Mouse (Mus musculus) retina, embryonic 14.5 days (tissue): ENCODE measurements around the gene Rps6kl1.
"Not testable (repeated sequence)": the region's sequence is repeated elsewhere in the genome, so short reads cannot be mapped to it uniquely, and the experiment has no call there.

ENCODE experiments used
- DNase-seq: peaks from one replicate; pipeline ENCODE4 v3.0.0-alpha.2; 2015; ENCODE audit warnings: low spot score

Gene Rps6kl1

DNA sequence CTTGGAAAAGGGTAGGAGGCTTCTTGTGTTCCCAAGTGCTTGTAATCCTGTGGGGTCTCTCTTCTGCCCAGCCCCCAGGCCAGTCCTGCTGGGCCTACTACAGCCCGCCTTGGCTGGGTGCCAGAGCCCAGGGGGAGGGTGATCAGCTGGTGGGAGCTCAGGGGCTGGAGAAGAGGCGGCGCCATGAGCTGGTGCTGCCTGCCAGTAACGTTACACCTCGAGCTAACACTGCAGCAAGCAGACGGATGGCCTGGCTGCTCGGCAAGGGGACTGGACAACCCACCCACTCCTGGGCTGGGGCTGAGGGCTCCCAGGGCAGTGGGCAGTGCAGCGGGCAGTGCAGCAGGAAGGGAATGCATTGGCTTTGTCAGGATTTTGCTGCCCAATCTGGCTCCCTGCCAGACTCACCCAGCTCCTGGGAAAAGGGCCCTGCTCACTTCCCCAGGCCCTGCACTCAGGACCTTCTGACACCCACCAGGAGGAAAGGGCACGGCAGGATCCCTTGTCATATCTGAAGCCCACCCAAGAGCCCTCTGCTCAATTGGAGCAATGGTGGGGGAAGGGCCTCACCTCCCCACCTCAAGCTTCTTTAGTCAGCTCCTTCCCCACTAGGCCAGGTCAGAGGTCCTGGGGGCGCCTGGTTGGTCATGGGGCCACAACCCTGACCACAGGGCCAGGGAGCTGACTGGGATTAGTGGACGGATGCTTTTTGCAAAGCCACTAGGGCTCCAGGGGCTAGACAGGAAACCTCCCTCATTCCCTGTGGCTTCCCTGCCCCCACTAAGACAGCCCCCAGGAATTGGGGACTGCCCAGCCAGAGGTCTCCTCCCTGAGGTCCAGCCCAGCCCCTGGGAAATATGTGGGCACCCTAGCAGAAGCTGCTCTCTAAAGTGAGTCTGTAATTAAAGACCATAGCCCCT, 25.1 kb upstream of the Rps6kl1 start:
- peak; percentile 73 for DNase-seq

DNA sequence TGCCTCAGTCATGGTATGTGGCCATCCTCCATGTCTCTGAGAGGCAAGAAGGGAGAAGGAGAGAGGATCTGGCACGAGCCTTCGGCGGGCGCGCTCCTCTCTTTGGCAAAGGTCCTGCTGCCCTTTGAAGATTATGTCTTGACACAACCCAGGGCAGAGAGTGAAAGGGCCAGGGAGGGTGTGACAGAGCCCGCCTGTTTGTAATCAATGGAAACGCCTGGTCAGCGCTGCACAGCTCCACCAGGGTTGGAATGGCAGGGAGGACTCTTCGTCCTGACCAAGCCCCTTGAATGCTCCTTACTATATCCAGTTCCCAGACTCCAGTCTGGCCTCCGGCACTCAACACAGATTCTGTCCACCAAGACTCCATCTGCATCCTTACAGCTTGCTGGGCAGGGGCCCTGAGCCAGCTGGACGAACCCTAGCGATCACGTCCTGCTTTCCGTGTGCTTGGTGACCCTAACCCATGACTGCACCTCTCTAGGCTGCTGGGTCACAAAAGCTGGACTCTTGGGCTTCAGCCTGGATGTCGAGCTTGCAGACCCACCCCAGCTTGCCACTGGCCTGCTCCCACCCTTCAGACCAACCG, 24.1 kb upstream of the Rps6kl1 start:
- no peak for DNase-seq

DNA sequence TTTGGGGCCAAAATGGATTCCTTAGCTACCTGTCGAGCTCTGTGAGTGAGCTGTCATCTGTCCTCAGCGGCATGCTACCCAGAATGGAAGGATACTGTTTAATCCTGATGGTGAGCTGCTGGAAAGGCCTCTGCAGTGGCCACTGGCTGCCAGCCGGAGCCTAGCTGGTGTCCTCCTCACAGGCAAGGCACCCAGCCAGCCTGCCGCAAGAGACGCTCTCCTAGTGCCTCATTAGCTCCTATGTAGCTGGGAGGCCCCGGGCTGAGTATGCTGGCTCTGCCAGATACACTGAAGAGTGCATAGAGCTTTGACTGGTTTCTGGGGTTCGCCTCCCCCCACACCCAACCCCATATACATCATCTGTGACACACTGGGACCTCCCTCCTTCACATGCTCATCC, 23.0 kb upstream of the Rps6kl1 start:
- DNase-seq, result no peak

DNA sequence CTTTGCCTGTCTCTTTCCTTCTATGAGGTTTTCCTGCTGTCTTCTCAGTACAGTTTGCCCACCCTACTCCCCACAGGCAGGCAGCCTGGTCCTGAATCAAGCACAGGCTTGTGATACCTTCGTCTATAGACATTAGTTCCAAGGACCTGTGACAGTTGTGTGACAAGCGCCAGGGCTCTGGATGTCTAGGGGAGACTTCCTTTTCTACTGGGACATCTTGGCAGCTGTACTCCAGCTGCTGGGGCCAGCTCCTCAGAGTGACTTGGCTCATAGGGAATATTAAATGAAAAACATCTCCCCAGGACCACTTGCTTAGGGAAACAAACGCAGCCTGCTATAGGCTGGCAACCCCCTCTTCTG, 19.9 kb upstream of the Rps6kl1 start:
- no peak for DNase-seq

DNA sequence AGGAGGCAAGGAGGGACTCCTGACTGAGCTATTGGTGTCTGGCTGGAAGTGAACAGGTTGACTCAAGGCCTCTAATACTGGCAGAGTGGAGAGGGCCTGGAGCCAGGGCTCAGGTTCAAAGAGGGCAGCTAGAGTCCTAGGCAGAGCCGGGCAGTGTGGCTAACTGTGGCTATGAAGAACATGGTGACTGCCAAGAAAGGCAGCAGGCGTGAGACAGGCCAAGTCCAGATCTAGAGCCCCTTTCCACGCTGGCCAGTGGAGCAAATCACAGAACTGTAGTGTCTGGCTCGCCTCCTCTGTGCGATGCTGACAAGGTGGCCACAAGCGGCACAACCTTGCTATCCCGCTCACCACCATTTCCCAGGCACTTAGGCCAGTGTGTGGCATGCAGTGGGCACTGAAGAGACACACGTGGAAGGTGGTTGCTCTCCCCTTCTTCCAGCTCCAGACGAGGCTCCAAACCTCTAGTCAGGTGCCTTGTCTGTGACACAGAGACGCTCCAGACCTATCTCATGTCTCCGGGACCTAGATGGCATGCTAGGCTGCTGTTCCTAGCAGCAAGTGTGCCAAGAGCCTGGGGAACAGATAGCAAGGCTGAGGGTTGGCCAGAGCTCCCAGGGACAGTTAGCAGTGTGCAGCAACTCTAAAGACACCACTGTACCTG, 19.4 kb upstream of the Rps6kl1 start:
- no peak for DNase-seq

DNA sequence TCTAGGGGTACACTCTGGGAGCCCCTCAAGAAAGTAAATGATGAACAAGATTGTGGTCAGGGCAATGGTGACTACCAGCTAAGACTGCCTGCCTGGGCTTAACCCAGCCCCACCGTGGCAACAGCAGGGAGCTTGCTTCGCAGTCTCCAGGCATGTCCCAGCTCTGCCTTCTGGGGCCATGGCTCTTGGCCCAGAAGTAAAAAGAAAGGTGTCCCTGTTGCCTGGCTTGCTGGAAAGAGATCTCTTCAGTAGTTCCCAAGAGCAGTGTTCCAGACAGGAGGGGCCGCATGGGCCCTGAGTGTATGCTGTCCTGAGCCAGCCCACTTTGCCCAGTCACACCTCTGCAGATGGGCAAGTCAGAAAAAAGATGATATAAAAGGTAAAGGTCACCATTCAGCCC, 18.8 kb upstream of the Rps6kl1 start:
- no peak for DNase-seq

DNA sequence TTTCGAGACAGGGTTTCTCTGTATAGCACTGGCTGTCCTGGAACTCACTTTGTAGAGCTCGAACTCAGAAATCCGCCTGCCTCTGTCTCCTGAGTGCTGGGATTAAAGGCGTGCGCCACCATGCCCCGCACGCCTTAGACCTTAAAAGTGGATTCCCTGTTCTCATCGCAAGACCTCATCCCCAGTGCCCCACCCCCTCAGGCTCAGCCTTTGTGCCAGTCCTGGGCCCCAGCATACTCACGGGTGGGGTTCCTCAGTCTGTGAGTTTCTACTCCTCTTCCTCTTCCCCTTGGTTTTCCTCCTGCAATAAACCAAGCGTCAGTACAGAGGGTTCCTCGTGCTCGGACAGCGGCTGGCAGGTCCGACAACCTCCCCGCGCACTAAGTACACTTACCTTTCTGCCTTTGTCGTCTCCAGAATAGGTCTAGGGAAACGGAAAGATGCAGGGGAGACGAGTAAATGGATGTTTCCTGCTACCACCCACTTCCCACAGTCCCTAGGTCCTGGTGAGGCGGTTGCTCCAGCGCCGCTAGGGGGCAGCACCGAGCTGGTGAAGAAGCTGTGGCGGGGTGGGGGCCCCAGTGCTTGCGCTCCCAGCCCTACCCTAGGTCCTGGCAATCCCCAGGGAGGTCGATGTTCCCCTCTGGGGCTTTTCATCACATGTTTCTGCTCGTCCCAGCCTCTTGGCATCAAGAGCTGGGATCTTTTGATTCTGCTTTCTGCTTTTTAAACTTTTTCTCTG, 18.2 kb upstream of the Rps6kl1 start:
- DNase-seq, result peak; percentile 88

DNA sequence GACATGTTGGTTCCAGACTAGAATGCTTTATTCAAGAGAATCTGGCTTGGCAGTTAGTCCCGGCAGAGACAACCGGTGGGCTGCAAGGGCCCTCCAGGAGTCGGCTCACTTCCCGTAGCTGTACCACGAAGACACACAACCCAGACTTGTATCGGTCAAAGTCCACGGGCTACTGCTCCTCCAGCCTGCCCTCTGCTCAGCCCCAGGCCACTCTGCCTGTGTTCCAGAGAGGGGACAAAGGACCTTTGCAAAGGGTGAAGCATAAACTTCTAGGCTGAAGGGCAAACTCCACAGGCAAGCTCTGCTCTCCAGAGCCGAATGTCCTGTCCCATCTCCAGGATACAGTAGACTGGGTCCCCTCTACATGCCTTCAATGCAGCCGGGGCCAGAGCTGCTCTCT, 15.6 kb upstream of the Rps6kl1 start:
- DNase-seq, result no peak

DNA sequence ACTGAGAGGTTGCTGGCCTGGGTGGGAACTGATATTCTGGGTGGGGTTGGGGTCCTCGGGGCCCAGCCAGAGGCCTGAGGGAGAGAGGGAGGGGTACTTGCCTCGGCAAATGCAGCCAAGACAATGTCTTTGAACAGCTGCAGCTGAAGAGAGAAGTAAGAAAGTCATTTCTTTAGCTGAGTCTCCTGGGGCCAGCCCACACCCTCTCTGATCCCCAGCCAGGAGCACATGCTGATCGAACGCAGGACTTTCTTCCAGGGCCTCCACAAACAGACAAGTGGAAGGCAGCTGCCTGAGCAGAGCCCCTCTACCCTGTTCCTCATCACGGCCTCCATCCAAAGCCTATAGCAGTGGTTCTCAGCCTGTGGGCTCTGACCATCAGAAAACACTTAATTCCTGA, 13.9 kb upstream of the Rps6kl1 start:
- no peak for DNase-seq

DNA sequence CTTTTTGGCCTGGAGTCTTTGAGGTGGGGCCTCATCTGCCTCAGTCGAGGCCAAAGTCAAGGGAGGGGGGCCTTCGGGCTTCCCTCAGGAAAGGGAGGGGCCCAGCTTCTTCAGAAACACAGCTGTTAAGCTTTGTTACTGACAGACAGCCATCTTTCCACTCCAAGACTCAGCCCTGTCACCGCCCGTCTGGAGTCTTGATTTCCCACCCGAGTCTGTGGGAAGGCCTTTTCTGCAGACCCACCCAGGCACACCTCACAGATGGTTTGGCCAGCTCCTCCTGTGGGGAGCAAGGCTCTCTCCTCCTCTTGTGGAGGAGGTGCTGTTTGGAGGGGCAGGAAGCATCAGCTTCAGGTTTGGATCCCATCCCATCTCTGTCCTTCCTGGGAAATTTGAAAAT, 8.5 kb upstream of the Rps6kl1 start:
- no peak for DNase-seq

DNA sequence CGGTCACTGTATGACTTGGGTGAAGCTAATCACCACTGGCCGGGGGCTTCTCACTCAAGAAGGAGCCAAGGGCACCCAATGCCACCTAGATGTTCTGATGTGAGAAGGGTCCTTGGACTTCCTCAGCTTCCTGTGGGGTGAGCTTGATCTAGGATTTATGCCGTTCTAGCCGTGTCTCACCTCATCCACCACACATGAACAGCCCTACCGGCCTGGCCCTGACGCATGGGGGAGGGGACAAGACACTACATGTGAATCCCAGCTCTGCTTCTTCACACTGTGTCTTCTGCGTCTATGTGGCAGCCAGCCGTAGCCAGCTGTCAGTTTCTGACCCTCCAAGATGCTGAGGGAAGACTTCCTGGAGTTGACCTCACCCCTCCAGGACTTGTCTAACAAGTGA, 7.7 kb upstream of the Rps6kl1 start:
- no peak for DNase-seq

DNA sequence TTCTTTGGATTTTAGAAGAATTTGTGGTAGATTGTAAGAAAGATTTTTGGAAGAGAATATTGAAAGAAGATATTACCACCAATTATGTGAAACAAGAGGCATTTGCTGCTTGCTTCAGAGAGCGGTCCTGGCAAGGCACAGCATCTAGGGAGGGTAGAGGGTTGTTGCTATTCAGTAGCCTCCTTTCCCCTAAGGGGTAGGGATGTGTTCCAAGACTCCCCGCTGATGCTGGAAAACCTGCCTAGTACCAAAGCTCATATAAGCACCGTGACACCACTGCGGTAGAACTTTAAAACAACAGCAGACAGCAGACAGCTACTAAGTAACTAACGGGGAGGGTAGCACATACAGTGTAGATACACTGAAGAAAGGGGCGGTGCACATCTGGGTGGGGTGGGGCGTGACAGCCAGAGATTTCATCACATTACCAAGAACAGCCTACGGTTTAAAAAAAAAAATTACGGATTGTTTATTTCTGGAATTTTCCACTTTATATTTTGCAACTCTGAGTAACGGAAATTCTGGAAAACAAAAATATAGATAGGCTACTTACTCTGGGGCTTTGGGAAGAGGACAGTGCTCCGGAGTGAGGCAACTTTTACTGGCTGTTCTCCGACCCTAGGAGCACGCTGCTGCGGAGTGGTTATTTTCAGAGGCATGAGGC, 6.9 kb upstream of the Rps6kl1 start:
- DNase-seq, result no peak

DNA sequence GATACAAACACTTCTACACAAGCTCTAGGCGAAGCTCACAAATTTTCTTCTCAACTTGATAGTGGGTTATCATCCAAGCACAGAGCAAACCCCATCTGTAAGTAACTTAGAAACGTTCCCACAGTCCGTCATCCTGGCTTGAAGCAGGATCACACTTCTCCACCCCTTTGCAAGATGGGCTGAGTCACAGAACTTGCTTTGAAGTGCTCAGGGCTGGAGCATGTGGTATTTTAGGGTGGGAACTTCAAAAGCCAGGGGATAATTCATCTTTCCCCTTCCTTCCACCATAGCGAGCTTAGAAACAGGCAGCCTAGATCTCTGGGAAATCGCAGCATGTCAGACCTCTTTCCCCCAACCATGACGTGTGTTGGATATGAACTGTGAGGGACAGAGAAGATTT, 5.3 kb upstream of the Rps6kl1 start:
- no peak for DNase-seq

DNA sequence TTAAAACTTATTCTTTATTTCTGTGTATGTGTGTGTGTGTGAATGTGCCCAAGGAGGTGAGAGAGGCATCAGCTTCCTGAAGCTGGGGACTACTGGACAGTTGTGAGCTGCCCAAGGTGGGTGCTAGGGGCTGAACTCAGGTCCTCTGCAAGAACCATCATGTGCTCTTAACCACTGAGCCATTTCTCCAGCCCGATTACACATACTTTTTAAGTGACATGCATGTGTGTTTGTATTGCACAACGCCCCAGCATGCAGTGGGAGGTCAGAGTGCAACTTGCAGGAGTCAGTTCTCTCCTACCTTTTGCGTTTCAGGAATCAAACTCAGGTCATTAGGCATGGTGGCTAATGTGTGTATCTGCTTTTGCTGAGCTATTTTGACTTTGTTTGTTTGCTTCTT, 1.9 kb upstream of the Rps6kl1 start:
- DNase-seq, result no peak

DNA sequence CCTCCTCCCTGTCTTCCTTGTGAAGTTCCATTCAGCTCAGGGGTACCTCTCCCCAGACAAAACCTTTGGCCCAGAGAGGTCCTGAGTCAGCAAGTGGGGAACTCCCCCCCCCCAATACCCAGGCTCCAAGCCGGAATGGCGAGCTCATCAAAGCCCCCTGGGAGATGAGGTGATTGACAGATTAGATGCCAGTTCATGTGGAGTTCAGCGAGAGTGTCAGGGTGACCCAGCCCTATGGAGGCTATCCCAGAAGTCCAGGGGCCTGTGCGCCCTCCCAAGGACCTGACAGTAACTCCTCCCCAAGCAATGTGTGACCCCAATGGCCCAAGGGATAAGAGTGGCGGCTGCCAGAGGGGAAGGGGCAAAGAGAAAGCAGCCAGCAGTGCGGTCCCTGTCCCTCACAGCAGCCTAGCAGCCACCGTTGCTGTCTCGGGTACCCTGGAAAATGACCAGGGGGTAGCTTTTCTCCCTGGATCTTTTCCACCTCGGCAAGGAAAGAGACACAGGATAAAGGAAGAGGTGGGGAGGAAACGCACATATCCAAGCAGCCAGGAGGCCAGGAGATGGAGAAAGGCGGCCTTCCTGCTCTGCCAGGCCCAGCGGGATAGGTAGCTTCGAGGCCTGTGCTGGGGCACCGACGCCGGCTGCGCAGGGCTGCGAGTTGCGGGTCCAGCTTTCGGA, 603 bp downstream of the Rps6kl1 start:
- DNase-seq, result peak; percentile 46

DNA sequence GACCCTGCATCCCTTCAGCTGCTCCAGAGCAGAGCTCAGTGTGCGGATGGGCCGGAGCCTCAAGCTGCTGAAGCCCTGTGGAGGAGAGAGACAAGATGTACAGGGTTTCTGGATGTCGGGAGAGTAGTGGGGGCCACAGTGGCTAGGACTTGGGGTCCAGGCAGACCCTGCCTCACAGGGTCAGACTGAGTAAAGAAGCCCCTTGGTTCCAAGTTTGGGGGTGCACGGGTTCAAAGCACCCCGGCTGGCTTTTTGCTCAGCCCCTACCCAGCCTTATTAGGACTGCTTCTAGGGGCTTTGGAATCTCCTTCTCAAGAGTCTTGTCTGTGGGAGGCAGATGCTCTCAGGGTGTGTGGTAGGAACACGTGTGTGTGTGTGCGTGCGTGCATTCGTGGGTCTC, 4.2 kb downstream of the Rps6kl1 start:
- no peak for DNase-seq

DNA sequence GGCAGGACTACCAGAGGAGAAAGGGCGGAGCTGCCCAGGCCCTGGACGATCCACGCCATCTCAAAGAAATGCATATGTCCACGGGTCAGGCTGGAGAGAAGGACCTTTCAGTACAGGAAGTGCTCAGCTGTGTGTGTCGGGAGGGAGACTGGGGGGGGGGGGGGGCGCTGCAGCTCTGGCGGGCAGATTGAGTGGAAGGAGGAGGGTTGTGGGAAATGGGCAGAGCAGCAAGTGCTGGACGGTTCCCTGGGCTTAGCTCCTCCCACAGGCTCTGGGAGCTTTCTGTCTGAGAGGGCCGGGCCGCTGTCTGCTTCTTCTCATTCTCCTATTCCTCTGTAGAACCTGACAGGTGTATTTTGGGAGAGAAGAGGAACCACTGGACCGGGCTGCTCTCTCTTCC, 4.7 kb downstream of the Rps6kl1 start:
- DNase-seq, result peak; percentile 27

DNA sequence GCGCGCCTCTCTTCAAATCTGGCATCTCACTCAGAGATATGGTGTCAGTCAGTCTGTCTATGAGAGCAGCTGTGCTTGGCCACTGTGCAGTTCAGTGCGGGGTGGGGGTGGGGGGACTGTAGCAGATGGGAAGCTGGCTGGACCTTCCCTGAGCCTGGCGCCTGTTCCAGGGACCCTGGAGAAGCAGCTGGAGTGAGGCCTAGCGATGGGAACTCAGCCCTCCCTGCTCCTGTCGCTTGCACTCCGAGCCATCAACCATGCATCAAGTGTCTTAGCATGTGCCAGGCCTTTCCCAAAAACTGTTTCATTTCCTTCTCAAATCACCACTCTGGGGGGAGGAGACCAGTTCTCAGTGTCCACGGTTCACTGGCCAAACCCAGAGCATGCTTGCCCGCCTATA, 5.4 kb downstream of the Rps6kl1 start:
- no peak for DNase-seq

DNA sequence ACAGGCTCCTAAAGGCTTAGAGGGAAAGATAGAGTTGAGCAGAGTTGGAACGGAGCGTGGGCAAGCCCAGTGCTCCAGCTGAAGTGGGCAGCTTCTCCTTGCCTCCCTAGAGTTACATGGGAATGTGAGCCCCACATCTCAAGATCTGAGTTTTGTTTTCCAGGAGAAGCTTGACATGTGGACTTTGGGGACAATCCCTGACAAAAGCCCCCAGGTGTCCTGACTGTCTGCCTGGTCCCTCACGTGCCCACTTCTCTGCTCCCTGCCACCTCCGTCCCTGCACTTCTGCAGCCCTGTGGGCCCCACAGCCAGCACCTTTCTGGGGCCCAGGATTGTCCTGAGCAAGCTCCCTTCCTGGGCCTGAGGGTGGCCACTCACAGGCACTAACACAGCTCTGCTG, 6.2 kb downstream of the Rps6kl1 start:
- DNase-seq, result no peak

DNA sequence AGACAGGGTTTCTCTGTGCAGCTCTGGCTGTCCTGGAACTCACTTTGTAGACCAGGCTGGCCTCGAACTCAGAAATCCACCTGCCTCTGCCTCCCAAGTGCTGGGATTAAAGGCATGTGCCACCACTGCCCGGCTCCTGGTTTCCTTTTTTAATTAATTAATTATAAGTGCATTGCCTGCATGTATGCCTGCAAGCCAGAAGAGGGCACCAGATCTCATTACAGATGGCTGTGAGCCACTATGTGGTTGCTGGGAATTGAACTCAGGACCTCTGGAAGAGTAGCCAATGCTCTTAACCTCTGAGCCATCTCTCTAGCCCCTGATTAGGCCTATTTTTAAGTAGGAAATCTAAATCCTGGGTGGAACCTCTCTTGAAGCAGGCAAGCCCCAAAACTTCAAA, 6.8 kb downstream of the Rps6kl1 start:
- not testable (repeated sequence) for DNase-seq

DNA sequence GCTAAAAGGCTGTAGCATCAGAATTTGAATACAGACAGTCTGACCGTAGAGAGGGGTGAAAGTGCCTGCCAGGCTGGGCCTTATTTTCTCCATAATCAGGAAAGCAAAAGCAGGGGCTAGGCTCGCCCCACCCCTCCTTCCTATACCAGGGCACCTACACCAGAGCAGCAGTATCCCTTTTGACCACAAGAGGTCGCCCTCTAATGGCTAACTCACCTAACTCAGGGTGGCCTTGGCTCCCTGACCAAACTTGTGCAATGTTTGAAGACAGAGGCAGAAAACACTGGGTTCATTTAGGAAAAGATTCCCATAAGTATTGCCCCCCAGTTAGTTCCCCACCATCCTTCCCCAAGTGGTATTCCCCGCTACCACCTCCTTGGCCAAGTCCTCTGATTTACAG, 8.3 kb downstream of the Rps6kl1 start:
- peak; percentile 94 for DNase-seq

DNA sequence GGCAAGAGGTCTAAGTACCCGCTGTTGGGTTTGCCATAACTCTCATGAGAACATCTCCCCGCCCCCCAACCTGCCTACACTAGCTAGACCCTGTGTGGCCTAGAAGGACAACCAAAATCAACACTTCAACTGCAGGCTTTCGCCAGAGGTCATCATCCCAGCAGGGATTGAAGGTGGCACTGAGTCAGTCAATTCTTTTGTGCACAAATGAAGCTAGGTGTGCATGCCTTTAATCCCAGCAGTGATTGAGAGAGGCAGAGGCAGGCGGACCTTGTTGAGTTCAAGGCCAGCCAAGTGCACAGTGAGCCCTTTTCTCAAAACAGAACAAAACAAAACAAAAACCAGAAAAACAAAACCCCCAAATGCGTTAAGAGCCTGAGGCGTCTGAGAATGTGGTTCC, 10.0 kb downstream of the Rps6kl1 start:
- no peak for DNase-seq
